Mouse (Mus musculus): ENCODE measurements around the gene Tnik. TPM values are rescaled to one million over a fixed set of nuclear protein-coding genes. Genes with fewer than 3 reads are reported as not detected.
A peak's percentile ranks its signal among the peaks of the same experiment; 100 is the strongest.

The Tnik gene
- total and polyA plus RNA-seq, 2 experiments from 2014 or later, result 9.2 to 27.5 TPM

- no peak for TF ChIP-seq EP300 (IDR thresholded peaks at IDR 0.05; ENCODE audit: low read depth)
- TF ChIP-seq CTCF (IDR thresholded peaks at IDR 0.05; ENCODE audit: low read depth), result no peak
- H3K9me3 ChIP-seq (replicated peaks; ENCODE audit: control insufficient read depth, low read length), result no peaks in the 10 kb centered on the region
- H3K27ac ChIP-seq (ENCODE audit: low read depth), result no peak overlapping the region
- WGBS, result 66% methylated on average over 15 of the region's 15 CpGs
- H3K27me3 ChIP-seq (ENCODE audit: control insufficient read depth, insufficient read depth, low read length), result no peaks in the 10 kb centered on the region
- ATAC-seq (ENCODE audit: insufficient read depth, low read depth), result no peak
- H3K36me3 ChIP-seq (replicated peaks; ENCODE audit: control insufficient read depth, insufficient read depth, low read length), result no peaks in the 10 kb centered on the region
- 0 out of 2 replicates have a peak, but pooled peaks cover 6% of the 10 kb centered on the region for H3K4me1 ChIP-seq (ENCODE audit: control insufficient read depth, insufficient read depth)
- H3K4me3 ChIP-seq (ENCODE audit: low read depth, low read length), result no peak overlapping the region
- H3K9ac ChIP-seq (replicated peaks; ENCODE audit: low read depth, low read length), result no peak overlapping the region
- no peak for DNase-seq (ENCODE audit: low spot score)
- no peak overlapping the region for H3K4me2 ChIP-seq (ENCODE audit: low read depth, low read length)
These were observed 38.3 kb upstream of the Tnik start for GRCm38 (mm10) chr3:28224437-28225356.

- H3K27me3 ChIP-seq (ENCODE audit: control insufficient read depth, insufficient read depth, low read length), result no peaks in the 10 kb centered on the region
- WGBS, result 84% methylated on average over 9 of the region's 9 CpGs
- TF ChIP-seq CTCF (IDR thresholded peaks at IDR 0.05; ENCODE audit: low read depth), result no peak
- no peak for TF ChIP-seq EP300 (IDR thresholded peaks at IDR 0.05; ENCODE audit: low read depth)
- ATAC-seq (ENCODE audit: insufficient read depth, low read depth), result no peak
- H3K4me3 ChIP-seq (ENCODE audit: low read depth, low read length), result no peak overlapping the region
- H3K27ac ChIP-seq (ENCODE audit: low read depth), result no peak overlapping the region
- 0 out of 2 replicates have a peak, but pooled peaks cover 6% of the 10 kb centered on the region for H3K4me1 ChIP-seq (ENCODE audit: control insufficient read depth, insufficient read depth)
- H3K9ac ChIP-seq (replicated peaks; ENCODE audit: low read depth, low read length), result no peak overlapping the region
- H3K9me3 ChIP-seq (replicated peaks; ENCODE audit: control insufficient read depth, low read length), result no peaks in the 10 kb centered on the region
- DNase-seq (ENCODE audit: low spot score), result no peak
- H3K36me3 ChIP-seq (replicated peaks; ENCODE audit: control insufficient read depth, insufficient read depth, low read length), result no peaks in the 10 kb centered on the region
- no peak overlapping the region for H3K4me2 ChIP-seq (ENCODE audit: low read depth, low read length)
These were observed 37.6 kb upstream of the Tnik start for GRCm38 (mm10) chr3:28225357-28225905.

- Histone ChIP-seq H3K9me3 (replicated peaks; ENCODE audit: control insufficient read depth, low read length) (no peaks in the 10 kb centered on the region), H3K27ac (ENCODE audit: low read depth) (no peak overlapping the region), H3K4me2 (ENCODE audit: low read depth, low read length) (no peak overlapping the region), H3K4me1 (ENCODE audit: control insufficient read depth, insufficient read depth) (0 out of 2 replicates have a peak, but pooled peaks cover 6% of the 10 kb centered on the region), H3K9ac (replicated peaks; ENCODE audit: low read depth, low read length) (no peak overlapping the region), H3K27me3 (ENCODE audit: control insufficient read depth, insufficient read depth, low read length) (no peaks in the 10 kb centered on the region), H3K36me3 (replicated peaks; ENCODE audit: control insufficient read depth, insufficient read depth, low read length) (no peaks in the 10 kb centered on the region), H3K4me3 (ENCODE audit: low read depth, low read length) (no peak overlapping the region)
- no peak for ATAC-seq (ENCODE audit: insufficient read depth, low read depth)
- WGBS, result 74% methylated on average over 19 of the region's 19 CpGs
- TF ChIP-seq EP300 (IDR thresholded peaks at IDR 0.05; ENCODE audit: low read depth), result no peak
- TF ChIP-seq CTCF (IDR thresholded peaks at IDR 0.05; ENCODE audit: low read depth), result no peak
- DNase-seq (ENCODE audit: low spot score), result no peak
These were observed 36.8 kb upstream of the Tnik start for GRCm38 (mm10) chr3:28226181-28226580.

- H3K9ac ChIP-seq (replicated peaks; ENCODE audit: low read depth, low read length), result no peak overlapping the region
These were observed 34.1 kb upstream of the Tnik start for GRCm38 (mm10) chr3:28228930-28229329.

GRCm38 (mm10) chr3:28229503-28229902 lies 33.5 kb upstream of the Tnik start:
- peak; percentile 6 for DNase-seq (ENCODE audit: low spot score)
- H3K36me3 ChIP-seq (replicated peaks; ENCODE audit: control insufficient read depth, insufficient read depth, low read length), result no peaks in the 10 kb centered on the region
- H3K4me3 ChIP-seq (ENCODE audit: low read depth, low read length), result no peak overlapping the region
- TF ChIP-seq CTCF (IDR thresholded peaks at IDR 0.05; ENCODE audit: low read depth) (no peak), EP300 (IDR thresholded peaks at IDR 0.05; ENCODE audit: low read depth) (no peak)
- H3K9ac ChIP-seq (replicated peaks; ENCODE audit: low read depth, low read length), result no peak overlapping the region
- H3K4me2 ChIP-seq (ENCODE audit: low read depth, low read length), result no peak overlapping the region
- WGBS, result 51% methylated on average over 2 of the region's 2 CpGs
- ATAC-seq (ENCODE audit: insufficient read depth, low read depth), result no peak
- no peaks in the 10 kb centered on the region for H3K27me3 ChIP-seq (ENCODE audit: control insufficient read depth, insufficient read depth, low read length)
- H3K9me3 ChIP-seq (replicated peaks; ENCODE audit: control insufficient read depth, low read length), result no peaks in the 10 kb centered on the region
- H3K27ac ChIP-seq (ENCODE audit: low read depth), result no peak overlapping the region
- H3K4me1 ChIP-seq (ENCODE audit: control insufficient read depth, insufficient read depth), result 0 out of 2 replicates have a peak, but pooled peaks cover 6% of the 10 kb centered on the region

More at GRCm38 (mm10) chr3:28228930-28229329, 34.1 kb upstream of the Tnik start:
- Histone ChIP-seq H3K4me1 (ENCODE audit: control insufficient read depth, insufficient read depth) (0 out of 2 replicates have a peak, but pooled peaks cover 6% of the 10 kb centered on the region), H3K4me2 (ENCODE audit: low read depth, low read length) (no peak overlapping the region), H3K27ac (ENCODE audit: low read depth) (no peak overlapping the region), H3K27me3 (ENCODE audit: control insufficient read depth, insufficient read depth, low read length) (no peaks in the 10 kb centered on the region), H3K4me3 (ENCODE audit: low read depth, low read length) (no peak overlapping the region), H3K36me3 (replicated peaks; ENCODE audit: control insufficient read depth, insufficient read depth, low read length) (no peaks in the 10 kb centered on the region), H3K9me3 (replicated peaks; ENCODE audit: control insufficient read depth, low read length) (no peaks in the 10 kb centered on the region)
- TF ChIP-seq CTCF (IDR thresholded peaks at IDR 0.05; ENCODE audit: low read depth) (no peak), EP300 (IDR thresholded peaks at IDR 0.05; ENCODE audit: low read depth) (no peak)
- 60% methylated on average over 4 of the region's 4 CpGs for WGBS
- ATAC-seq (ENCODE audit: insufficient read depth, low read depth) (no peak), DNase-seq (ENCODE audit: low spot score) (no peak)

All from heart, postnatal 0 days (tissue).